Mouse (Mus musculus): Measurements from ENCODE around the gene Sh2d1b1. TPM values are rescaled to one million over a fixed set of nuclear protein-coding genes. Genes with fewer than 3 reads are reported as not detected.

Gene Sh2d1b1
- polyA plus RNA-seq (2017; shearing (Covaris generic)), result not detected

GRCm38 (mm10) chr1:170277016-170277415, at the start of gene Sh2d1b1:
TSS of gene Sh2d1b1 (plus strand) at chr1:170277320.

DNA sequence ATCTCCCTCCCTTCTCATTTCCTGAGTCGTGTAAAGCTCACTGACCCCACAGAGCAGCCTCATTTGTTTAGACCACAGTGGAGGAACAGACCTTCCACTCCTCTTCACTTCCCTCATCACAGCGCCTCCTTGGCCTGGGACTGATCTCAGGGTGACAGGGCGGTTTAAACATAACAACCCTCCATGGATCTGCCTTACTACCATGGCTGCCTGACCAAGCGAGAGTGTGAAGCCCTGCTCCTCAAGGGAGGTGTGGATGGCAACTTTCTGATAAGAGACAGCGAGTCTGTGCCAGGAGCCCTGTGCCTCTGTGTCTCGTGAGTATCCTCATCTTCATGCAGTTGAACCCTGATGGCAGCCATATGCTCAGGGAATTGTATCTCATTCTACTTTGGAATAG, 44.4 kb upstream of the Sh2d1b1 start, which contains the start of gene Sh2d1b2:
TSS of gene Sh2d1b2 (plus strand) at position 62 of the 400 bp plus-strand sequence.

GRCm38 (mm10) chr1:170306232-170306631, 29.1 kb downstream of the Sh2d1b1 start, which contains the start of gene Gm7694:
TSS of gene Gm7694 (minus strand) at chr1:170306332.

DNA sequence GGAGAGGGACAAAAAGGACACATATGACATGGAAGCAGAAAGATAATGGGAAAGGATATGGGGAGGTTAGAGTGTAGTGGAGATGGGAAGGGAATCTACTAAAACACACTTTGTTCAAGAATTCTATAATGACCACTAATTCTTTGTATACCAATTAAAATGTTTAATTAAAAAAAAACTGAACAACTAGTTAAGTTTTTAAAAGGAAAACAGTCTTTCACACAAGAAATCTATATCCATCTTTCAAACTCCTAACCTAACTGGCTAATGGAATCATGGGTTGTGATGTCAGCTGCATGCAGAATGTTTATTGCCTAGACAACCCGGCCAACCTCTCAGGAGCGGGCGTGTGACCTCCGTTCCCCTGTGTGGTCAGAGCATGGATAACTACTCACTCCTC, 31.4 kb downstream of the Sh2d1b1 start, which contains the start of gene Spata46:
TSS of gene Spata46 (plus strand) at position 301 of the 400 bp plus-strand sequence.

Other genes with a start within 250 kb of the Sh2d1b1 start
- under 1 TPM; 0.17 to 0.37 TPM for gene Ddr2, start 166.6 kb upstream of the Sh2d1b1 start, polyA plus RNA-seq (2017; shearing (Covaris generic))
- gene Uap1, start 102.4 kb upstream of the Sh2d1b1 start, polyA plus RNA-seq (2017; shearing (Covaris generic)), result 10 to 100 TPM; 33.9 to 57.8 TPM
- gene Uhmk1, start 61.9 kb upstream of the Sh2d1b1 start, polyA plus RNA-seq (2017; shearing (Covaris generic)), result 10 to 100 TPM; 27.6 to 42.2 TPM
- not detected for gene Sh2d1b2, start 44.6 kb upstream of the Sh2d1b1 start, polyA plus RNA-seq (2017; shearing (Covaris generic))
- gene Gm7694, start 29.0 kb downstream of the Sh2d1b1 start, polyA plus RNA-seq (2017; shearing (Covaris generic)), result under 1 TPM in 1 of 2 experiments, not detected in 1; 0.23 TPM
- gene Spata46, start 31.5 kb downstream of the Sh2d1b1 start, polyA plus RNA-seq (2017; shearing (Covaris generic)), result 1 to 10 TPM in 1 of 2 experiments, under 1 TPM in 1; 0.20 to 1.0 TPM